Mouse (Mus musculus) gastrocnemius, postnatal 14 days (tissue): ENCODE data around the gene Kdm2a. TPM values are rescaled to one million over a fixed set of nuclear protein-coding genes. Genes with fewer than 3 reads are reported as not detected.
A peak's percentile ranks its signal among the peaks of the same experiment; 100 is the strongest.

Experiments
- DNase-seq: peaks from one replicate; pipeline ENCODE4 v3.0.0; 2021; ENCODE audit warnings: mixed read lengths
- intact Hi-C: fragments of 180-260 bp; cut with DNase I; formaldehyde crosslinking; loops from one replicate; pipeline ENCODE4 v1.15.1; 2025; ENCODE audit warnings: low total_unique reads
- long read RNA-seq, 2 experiments: library from polyadenylated mRNA; stranded (forward); transcript quantifications; one replicate each; pipeline ENCODE4 v2.0.0; 2021
- total RNA-seq, 2 experiments: library from RNA; stranded (reverse); gene quantifications; 2 replicates each; pipeline ENCODE4 v1.2.3; 2021

Kdm2a gene
- total RNA-seq = 10 to 100 TPM; 27.7 to 29.0 TPM
- long read RNA-seq, experiment 1, full-length matches to known transcripts = 2 of 6 reads
- long read RNA-seq, experiment 1, partial matches to known transcripts = 3 of 6 reads
- long read RNA-seq, experiment 1, other reads (novel, unspliced or antisense) = 1 of 6 reads
- long read RNA-seq, experiment 2, full-length matches to known transcripts = 1 of 6 reads
- long read RNA-seq, experiment 2, partial matches to known transcripts = 3 of 6 reads
- long read RNA-seq, experiment 2, other reads (novel, unspliced or antisense) = 2 of 6 reads

GRCm38 (mm10) chr19:4397798-4398629 lies at the start of gene Kdm2a:
Kdm2a (minus strand) TSS chr19:4398285.
- DNase-seq = peak; percentile 42
- intact Hi-C loops = no loop called here

GRCm38 (mm10) chr19:4447445-4447844 lies 49.4 kb upstream of the Kdm2a start:
- no peak for DNase-seq

GRCm38 (mm10) chr19:4446661-4447420 lies 48.8 kb upstream of the Kdm2a start:
- DNase-seq = peak; percentile 27
- intact Hi-C loops = no loop called here

More at GRCm38 (mm10) chr19:4447445-4447844, 49.4 kb upstream of the Kdm2a start:
- intact Hi-C loops = no loop called here

GRCm38 (mm10) chr19:4442408-4442807 lies 44.3 kb upstream of the Kdm2a start:
- intact Hi-C loops = no loop called here
- peak; percentile 59 for DNase-seq

GRCm38 (mm10) chr19:4441621-4442161 lies 43.6 kb upstream of the Kdm2a start:
- intact Hi-C loops = no loop called here
- peak; percentile 17 for DNase-seq

- intact Hi-C loops = no loop called here
- DNase-seq = peak; percentile 20
Observed at GRCm38 (mm10) chr19:4441090-4441591, 43.1 kb upstream of the Kdm2a start.

- intact Hi-C loops = no loop called here
Observed at GRCm38 (mm10) chr19:4440222-4440621, 42.1 kb upstream of the Kdm2a start.

GRCm38 (mm10) chr19:4439161-4439801 lies 41.2 kb upstream of the Kdm2a start, which contains the start of gene Rhod:
Rhod (minus strand) TSS chr19:4439432.
- intact Hi-C loops = no loop called here
- DNase-seq = peak; percentile 65

More at GRCm38 (mm10) chr19:4440222-4440621, 42.1 kb upstream of the Kdm2a start:
- DNase-seq = peak; percentile 21

- no peak for DNase-seq
- intact Hi-C loops = no loop called here
Observed at GRCm38 (mm10) chr19:4438791-4439160, 40.7 kb upstream of the Kdm2a start.

- DNase-seq = no peak
- intact Hi-C loops = no loop called here
Observed at GRCm38 (mm10) chr19:4437886-4438285, 39.8 kb upstream of the Kdm2a start.

- no peak for DNase-seq
- intact Hi-C loops = no loop called here
Observed at GRCm38 (mm10) chr19:4436254-4436653, 38.2 kb upstream of the Kdm2a start.

- intact Hi-C loops = no loop called here
- DNase-seq = no peak
Observed at GRCm38 (mm10) chr19:4434999-4435398, 36.9 kb upstream of the Kdm2a start.

GRCm38 (mm10) chr19:4433756-4434155 lies 35.7 kb upstream of the Kdm2a start:
- intact Hi-C loops = no loop called here
- no peak for DNase-seq

- no peak for DNase-seq
- intact Hi-C loops = no loop called here
Observed at GRCm38 (mm10) chr19:4430091-4430620, 32.1 kb upstream of the Kdm2a start.

GRCm38 (mm10) chr19:4425610-4426366 lies 27.7 kb upstream of the Kdm2a start:
- intact Hi-C loops = no loop called here
- DNase-seq = peak; percentile 24

GRCm38 (mm10) chr19:4423021-4423420 lies 24.9 kb upstream of the Kdm2a start:
- DNase-seq = no peak
- intact Hi-C loops = no loop called here

- intact Hi-C loops = no loop called here
- DNase-seq = no peak
Observed at GRCm38 (mm10) chr19:4422581-4422980, 24.5 kb upstream of the Kdm2a start.
